Mouse (Mus musculus) gastrocnemius, postnatal 25 days (tissue): Measurements from ENCODE around the gene Hes3. TPM values are rescaled to one million over a fixed set of nuclear protein-coding genes. Genes with fewer than 3 reads are reported as not detected.
A peak's percentile ranks its signal among the peaks of the same experiment; 100 is the strongest.

ENCODE experiments used
- DNase-seq: peaks from one replicate; pipeline ENCODE4 v3.0.0; 2022
- long read RNA-seq, 2 experiments: library from polyadenylated mRNA; stranded (forward); transcript quantifications; one replicate each; pipeline ENCODE4 v2.0.0; 2021
- total RNA-seq, 2 experiments: library from RNA; stranded (reverse); gene quantifications; 1 replicate in 1 of 2; 2 replicates in 1 of 2; pipeline ENCODE4 v1.2.3; 2021

Hes3 gene
- total RNA-seq = not detected
- long read RNA-seq, experiment 1 = 0 reads
- long read RNA-seq, experiment 2 = 0 reads

DNA sequence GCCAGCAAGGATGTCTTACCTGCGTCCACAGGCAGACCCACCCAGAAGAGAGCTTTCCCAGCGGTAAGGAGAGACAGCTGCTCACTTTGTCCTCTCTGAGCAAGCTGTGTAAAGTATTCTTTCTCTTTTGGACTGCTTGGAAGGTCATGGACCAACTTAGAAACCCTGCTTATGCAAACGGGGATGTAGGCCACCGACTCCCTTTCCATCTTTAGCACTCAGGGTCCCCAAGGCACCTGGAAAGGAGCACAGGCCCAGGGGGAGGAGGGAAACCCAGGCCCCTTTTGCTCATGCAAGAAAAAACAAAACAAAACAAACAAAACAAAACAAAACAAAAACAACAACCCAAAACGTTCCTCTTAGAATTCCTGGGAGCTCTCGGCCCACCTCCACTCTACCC lies at the start of gene Hes3:
TSS of gene Hes3 (minus strand) at position 101 of the 400 bp plus-strand sequence.
- DNase-seq = no peak

DNA sequence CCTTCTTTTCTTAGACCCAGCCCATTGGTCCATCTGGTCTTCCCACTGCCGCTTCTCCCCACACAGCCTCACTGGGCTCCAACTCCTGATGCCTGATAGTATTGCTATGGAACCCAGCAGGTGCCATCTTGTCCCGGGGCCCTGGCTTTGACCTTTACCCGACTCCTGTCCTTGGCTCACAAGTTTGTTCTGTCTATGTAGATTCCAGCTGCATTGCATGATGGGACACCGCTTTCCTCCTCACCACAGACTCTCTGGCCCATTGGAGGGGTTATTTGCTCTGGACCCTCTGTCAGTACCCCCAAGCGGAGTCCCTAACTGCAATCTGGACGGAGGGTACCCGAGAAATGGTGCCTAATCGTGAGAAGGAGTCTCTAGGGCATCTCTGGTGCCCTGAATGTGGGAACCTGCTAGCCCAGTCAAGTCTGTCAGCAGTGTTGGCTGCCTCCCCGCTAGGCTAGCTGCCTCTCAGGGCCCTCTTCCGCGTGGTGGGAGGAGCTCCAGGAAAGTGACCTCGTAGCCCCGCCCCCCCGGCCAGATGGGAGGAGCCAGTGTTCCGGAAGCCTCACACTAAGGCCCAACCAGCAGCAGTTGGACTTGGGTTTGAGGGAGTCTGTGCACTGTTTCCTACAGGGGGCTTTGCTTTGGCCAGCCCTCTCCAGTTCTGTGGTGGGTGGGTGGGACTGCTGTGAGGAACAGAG lies 49.3 kb upstream of the Hes3 start:
- DNase-seq = no peak

DNA sequence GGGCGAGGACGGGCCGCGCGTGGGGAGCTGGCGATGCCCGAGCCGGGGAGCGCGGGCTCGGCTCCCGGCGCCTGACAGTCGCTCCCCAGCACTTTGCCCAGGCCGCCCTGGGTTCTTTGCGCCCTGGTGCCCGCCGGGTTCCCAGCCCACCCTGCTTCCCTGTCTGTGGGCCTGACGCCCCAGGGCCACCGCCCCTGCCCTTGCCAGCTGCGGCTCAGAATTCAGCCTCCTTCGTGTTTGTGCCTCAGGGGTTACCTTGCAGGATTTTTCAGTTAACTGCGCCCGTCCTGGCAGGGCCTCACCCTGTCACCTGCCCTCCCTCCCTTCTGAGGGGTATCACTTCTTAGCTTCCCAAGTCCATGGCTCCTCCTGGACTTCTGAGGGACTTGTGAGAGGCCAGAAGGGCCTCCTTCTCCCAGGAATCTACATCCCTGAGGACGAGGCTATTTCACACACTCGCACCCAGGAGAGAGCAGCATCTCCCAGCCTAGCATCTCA lies 47.9 kb upstream of the Hes3 start:
- DNase-seq = no peak

DNA sequence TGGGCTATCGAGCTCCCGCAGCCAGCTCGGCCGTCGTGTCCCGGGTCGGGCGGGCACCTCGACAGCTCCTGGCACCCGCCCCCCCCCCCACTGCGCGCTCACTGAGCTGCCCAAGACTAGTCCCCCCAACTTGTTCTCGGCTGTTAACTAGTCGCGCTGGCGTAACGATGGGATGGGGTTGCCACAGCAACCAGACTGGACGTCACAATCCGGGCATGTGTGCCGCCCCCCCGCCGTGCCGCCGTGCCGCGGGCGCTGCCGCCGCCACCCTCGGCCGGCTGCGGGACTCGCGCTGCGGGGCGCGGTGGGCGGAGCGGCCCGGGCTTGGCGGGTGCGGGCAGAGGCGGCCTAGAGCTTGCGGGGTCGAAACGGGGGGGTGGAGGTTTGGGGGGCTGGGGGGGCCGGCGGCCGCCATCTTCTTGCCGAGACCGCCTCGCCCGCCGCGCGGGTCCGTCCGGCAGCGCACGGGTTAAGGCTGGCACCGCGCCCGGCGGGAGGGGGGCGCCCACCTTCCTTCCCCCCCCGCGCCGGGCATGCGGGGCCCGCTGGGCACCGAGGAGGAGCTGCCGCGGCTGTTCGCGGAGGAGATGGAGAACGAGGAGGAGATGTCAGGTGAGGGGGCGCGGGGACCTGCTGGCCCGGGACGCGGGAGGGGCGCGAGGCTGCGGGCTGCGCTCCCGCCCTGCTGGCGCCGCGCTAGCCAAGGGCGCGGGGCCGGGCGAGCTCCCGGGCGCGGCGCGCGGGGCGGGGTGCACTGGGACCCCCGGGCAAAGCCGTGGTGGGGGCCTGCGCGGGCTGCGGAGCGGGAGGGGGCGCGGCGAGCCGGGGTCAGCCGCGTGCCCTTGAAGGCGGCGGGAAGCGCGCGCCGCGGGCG lies 47.2 kb upstream of the Hes3 start, which contains the start of gene Chd5:
TSS of gene Chd5 (plus strand) at position 233 of the 874 bp plus-strand sequence.
- DNase-seq = no peak

DNA sequence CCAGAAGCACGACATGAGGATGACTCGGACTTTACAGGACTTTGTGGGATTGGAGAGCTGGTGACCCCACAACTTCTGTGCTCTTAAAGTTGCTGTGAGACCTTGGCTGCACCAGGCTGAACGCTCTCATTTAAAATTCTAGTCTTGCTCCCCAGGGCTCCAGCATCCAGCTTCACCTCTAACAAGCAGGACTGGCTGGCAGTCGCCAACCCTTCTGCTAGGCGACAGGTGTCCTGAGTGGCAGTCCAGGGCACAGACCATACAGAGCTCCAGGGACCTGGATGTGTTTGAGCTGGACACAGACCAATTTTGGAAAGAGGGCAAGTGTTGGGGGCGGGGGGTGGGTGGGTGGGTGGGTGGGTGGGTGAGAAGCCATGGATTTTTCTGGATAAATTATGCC lies 46.3 kb upstream of the Hes3 start:
- DNase-seq = no peak

DNA sequence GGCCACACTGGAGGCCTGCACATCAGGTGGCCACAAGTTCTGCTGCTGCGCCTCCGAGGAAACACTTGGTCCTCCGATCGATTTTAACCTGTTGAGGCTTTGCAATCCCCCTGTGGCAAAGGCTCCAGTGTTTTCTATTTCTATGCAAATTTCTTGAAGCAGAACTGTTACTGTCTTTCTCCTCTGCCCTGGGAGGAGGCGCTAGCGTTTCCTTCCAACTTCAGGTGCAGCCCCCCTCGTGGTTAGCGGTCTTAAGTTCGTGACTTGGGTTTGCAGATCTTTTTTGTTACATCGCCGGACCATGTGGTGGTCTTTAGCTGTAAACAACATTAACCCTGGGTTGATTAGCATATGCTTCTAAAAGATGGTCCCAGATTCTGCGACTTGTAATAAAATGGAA lies 42.1 kb upstream of the Hes3 start:
- no peak for DNase-seq

DNA sequence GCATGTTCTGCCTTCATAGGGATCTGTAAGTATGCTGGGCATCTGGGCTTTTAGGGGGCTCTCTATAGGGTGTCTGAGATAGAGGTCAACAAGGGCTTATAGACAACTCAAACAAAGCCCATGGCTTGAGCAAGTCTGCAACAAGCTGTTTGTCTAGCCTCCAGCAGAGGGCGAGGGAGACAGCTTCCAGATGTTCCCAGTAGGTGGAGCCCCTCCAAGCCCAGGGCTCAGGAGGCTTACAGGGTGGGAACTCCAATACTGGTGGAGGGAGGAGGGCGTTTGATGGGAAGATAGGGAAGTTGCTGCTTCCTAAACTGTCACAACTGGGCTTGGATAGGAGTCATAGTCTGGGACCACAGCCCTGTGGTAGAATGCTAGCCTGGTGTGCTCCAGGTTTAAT lies 41.5 kb upstream of the Hes3 start:
- peak; percentile 46 for DNase-seq

DNA sequence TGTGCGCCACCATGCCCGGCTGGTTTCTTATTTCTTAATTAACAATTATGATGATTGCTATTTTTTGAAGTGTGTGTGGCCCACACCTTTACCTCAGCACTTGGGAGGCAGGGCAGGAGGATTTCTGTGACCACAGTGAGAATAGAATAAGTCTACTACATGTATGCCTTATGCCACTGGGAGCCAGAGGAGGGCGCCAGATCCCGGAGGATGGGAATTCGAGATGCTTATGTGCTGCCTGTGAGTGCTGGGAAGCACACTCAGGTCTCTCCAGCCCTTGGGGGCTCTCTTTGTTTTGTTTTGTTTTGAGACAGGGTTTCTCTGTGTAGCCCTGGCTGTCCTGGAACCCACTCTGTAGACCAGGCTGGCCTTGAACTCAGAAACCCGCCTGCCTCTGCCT lies 37.2 kb upstream of the Hes3 start:
- no peak for DNase-seq

DNA sequence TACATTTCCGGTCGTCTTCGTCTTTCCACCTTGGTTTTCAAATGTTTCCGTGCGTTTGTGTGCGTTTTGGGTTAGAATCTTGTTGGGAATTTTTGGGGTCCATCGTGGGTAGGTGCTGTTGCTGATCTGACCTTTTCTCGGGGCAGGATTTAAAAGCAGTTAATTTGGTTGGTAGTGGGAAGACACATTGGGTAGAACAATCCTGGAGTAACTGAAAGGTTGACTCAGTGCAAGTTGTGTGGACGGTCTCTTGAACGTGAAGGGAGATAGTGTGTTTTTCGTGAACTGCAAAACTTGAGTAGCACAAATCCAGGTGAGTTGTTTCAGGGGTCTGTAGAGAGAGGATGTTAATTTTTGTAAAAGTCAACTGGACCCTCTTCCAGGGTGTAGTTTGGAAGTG lies 35.1 kb upstream of the Hes3 start:
- DNase-seq = no peak

DNA sequence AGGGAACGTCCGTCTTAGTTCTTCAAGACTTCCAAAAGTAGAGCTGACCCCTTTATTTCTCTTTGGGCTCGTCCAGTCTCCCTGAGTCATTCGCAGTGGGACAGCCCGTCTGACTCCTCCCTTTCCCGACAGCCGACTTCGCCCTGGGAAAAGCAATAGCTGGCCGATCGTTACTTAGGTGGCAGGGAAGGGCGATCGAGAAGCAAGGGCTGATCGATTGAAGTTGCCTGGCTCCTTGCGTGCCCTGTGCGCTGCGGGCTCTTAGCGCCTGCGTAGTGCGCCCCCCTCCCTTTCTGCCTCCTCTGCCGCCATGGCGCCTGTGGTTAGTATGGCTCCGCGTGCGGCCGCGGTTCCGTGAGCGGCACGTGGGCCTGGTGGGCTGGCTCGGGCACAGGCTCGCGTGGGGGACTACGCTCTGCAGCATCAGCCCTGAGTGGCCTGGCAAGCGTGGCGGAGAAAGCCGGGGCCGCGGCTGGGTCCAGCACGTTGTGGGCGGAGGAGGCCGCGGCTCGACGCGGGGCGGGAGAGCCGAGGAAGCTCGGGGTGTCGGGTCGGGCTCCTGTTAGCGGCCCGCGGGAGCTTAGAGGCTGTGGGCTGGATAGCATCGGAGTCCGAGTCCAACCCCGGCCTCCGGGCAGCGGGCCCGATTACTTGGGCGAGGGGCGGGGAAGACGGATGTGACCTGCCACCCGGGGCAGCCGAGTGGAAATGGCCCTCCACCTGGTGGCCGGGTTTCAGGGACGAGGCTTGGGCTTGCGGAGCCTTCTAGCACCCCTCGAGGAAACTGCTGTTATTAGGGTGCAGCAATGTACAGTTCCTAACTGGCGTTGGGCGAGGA lies 34.3 kb upstream of the Hes3 start, which contains the start of gene Rpl22:
TSS of gene Rpl22 (plus strand) at position 169 of the 838 bp plus-strand sequence.
- DNase-seq = peak; percentile 94

DNA sequence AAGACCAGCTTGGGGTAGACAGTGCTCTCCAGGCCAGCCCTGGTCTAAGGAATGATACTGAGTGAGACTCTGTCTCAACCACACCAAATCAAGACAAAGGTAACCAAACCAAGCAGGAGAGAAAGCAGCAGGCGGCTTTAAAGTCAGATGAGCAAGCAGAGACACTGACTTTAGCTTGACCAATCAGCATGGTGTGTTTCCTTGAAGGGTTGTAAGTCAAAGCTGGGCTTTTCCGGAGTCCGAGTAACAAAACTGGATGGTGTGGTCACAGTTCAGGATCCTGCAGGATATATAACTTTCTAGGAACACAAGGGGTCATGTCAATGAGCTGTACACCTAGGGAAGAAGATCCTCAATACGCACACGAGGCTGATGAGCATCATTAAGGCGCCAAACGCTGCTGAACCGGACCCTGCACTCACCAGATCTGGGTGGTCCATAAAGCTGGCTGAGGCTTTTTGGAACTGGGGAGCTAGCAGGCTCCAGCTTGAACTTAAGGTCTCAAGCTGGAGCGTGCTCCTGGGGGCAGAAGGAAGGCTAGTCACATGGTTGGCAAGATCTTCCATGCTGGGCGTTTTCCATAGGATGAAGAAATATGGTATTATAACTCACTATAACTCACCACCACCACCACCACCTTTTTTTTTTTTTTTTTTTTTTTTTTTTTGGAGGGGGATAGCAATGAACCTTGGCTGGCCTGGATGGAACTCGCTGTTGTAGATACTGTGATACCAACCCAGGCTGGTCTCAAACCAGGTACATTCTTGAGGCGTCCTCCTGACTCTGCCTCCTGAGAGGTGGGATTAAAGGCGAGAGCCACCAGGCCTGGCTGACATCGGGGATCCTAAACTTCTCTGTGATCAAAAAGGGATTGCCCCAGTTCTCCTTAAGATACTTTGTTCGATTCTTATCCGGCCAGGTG lies 33.4 kb upstream of the Hes3 start:
- no peak for DNase-seq

DNA sequence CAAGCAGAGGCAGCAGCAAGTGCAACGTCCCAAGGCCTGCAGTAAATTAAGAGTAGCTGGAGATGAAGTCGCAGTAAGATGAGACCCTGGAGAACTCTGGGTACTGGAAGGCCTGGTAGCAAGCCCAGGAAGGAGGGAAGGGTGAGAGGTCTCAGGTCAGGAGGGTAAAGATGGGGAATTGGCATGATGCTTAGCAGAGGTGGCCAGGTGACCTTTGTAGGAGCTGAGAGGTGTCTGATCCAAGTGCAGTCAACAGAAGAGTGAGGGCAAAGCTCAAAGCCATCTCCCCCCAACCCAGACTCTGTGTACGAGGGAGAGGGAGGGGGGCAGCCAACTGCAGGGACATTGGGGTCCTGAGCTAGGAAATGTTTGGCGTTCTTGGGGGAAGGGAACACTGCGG lies 30.0 kb upstream of the Hes3 start:
- DNase-seq = no peak

DNA sequence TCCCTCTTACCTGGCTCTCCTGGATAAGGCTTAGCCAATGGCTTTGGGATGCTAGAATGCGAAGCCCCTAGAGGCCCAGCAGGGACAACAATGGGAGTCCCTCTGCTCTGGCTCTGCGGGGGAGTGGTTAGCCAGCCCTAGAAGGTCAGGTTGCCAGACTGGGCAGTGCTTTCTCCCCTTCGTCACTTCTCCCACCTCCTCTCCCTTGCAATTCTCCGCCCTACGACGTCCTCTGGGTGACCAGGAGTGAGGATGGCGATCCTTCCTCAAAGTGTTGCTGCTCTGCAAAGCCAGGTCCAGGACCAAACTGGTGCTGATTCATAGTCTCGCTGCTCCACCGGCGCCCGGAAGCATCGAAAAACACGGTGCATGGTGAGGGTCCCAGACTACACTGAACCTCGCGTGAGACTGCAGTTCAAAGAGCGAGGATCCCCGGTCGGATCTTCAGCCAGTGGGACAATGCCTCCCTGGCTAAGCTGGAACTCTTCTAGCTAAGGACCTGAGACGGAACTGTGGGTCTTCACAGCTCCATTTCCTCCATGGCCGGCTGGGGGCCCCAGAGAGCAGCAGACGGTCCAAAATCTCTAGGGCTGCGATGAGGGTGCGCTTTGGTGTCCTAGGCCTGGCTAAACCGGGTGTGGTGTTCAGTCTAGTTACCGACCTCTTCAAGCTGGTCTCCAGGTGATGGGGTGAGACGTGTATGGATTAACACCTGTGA lies 27.2 kb upstream of the Hes3 start, which contains the start of gene Rnf207:
TSS of gene Rnf207 (minus strand) at position 477 of the 718 bp plus-strand sequence.
- DNase-seq = no peak

DNA sequence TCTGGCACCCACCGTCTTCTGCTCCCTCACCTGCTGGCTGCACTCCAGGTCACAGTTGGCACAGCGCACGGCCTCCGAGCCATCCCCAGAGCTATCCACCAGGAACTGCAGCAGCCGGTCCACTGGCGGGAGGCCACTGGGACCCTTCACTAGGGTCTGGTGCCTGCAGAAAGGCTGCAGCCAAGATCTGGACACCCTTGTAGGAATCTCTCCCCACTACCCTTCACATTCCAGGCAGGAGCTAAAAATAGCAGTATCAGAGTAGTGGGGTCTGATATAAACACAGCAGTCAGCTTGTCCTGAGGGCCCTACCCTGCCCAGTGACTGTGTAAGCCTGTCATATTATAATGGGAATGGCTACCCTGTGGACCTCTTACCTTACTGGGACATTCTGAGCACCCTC lies 26.2 kb upstream of the Hes3 start:
- no peak for DNase-seq

DNA sequence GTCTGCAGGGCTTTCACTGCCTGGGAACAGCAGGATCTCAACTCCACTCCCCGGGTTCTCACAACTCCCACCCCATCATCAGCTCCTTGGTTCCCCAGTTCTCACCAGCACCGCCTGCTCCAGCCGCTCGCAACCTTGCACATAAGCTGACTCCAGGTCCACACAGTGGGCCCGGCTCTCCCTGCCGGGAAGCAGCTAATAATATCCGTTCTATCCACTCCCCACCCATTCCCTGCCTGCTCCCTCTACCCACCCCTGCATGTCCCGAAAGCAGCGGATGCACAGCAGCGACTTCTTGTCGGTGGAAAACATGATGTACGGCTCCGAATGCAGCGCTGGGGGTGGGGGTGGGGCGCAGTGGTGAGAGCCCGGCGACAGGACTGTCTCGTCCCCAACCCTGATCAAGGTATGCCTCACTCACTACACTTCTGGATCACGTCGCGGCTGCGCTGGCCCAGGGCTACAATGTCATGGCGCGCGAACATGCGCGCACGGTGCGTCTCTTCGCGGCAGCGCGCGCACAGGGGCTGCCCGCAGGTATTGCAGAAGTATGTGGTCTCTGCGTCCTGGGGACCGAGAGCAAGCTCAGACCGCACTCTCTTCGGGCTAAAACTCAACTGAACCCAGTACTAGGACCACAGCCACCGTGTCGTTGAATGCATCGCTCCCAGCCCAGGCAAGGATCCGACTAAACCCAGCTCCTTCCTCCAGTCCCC lies 24.2 kb upstream of the Hes3 start:
- no peak for DNase-seq

DNA sequence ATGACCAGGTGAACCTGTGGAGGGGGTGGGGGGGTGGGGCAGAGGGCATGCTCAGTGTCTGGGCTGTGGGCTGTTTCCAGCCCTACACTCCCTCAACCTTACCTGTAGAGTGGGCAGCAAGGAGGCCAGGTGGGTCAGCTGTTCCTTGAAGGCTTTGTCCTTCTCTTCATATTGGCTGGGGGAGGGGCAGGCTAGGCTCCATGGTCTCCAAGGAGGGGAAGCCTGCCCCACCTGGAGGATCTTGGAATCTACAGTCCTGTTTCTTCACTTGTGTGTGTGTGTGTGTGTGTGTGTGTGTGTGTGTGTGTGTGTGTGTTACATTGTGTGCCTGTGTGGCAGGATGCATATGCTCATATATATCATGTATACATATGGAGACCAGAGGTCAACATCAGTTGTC lies 22.5 kb upstream of the Hes3 start:
- no peak for DNase-seq

DNA sequence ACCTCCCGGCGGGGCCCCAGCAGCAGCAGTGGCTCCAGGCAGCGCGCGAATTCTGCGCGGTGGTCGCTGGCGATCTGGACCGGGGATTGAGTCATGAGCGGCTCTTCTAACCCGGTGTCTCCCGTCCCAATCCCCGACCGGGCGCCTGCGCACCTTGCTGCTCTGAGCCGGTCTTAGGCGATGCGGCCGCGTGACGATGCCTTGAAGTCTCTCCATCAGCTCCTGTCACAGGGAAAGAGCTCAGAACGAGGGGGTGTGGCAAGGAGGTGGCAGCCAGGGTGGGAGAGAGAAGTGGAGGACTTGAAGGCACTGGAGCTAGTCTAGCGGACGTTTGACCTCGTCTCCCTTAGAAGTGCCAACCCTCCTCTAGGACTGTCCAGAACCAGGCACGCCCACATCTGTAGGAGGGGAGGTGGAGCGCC lies 21.8 kb upstream of the Hes3 start:
- DNase-seq = no peak

DNA sequence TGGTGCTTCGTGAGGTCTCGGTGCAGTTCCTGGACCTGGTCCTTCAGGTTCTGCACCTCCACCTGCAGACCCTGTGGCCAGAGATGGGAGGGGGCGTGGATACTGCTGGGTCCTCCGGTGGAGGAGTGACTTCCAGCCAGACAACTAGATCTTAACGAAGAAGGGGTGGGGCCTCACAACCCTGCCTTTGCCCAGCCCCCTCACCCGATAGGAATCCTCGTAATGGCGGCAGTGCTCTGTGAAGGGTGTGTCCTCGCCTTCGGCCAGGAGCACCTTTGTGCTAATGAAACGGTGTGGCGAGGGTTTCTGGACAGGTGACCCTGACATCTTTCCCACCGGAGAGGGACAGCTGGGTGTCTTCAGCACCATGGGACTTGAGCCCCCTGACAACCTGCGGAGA lies 20.7 kb upstream of the Hes3 start:
- no peak for DNase-seq

DNA sequence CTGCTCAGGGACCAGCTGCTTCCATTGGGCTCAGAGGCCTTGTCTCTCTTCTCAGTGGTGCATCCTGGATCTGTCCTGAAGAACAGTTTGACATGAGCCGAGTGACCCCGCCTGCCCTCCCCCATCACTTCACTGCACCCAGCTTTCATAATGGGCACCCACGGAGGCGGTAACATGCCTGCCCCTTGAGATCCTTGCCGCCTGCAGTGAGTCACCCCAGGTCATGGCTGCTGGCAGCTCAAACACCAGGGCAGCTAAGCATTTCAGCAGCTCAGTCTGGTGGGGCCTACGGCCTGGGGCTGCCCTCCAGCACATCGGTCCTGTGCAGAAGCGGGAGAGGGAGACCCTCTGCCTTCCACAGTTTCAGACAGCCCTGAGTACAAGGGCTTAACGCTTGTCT lies 16.1 kb upstream of the Hes3 start:
- no peak for DNase-seq

DNA sequence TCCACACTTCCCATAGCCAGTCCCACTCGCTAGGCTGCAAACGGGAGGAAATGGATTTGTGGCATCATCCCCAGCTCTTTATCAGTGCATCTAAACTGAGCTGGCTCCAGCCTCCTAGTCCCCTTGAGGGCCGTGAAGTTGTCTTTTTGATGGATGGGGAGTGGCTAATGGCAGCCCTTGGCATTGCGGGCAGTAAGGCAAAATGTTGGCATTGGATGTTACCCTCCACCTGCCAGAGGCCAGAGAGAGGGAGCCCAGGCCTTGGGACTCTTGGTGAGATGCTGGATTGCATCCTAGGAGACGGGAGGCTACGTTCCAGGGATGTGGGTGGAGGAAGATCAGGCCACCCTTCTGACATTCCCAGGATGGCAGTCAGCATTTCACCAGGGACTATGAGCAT lies 14.5 kb upstream of the Hes3 start:
- no peak for DNase-seq
